Mouse (Mus musculus): ENCODE measurements around the gene Tfap4. TPM values are rescaled to one million over a fixed set of nuclear protein-coding genes. Genes with fewer than 3 reads are reported as not detected.
A peak's percentile ranks its signal among the peaks of the same experiment; 100 is the strongest.
"Not testable (repeated sequence)": the region's sequence is repeated elsewhere in the genome, so short reads cannot be mapped to it uniquely, and the experiment has no call there.

Gene Tfap4
- polyA plus RNA-seq, 1 experiment from 2014 or later = 16.5 TPM

DNA sequence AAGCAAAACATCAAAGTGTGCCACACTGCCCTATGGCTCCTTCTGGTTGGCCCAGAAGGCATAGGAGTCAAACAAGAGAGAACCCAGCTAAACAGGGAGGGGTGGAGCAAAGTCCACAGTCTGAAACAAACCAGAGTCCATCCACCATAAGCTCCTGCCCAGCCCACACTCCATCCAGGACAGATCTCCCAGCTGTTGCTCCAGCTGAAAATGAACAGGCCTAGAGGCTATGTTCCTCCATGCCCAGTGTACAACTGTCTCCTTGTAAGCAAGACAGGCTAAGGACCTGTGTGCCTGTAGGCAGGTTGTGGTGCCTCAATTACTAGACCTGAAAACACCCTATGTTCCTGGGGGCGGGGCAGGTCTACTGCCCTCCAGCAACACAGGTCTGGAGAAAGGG, 2.6 kb downstream of the Tfap4 start:
- no peak for DNase-seq (ENCODE audit: low spot score)

GRCm38 (mm10) chr16:4555555-4555954, 4.1 kb downstream of the Tfap4 start:
- no peak for DNase-seq (ENCODE audit: low spot score)

- peak; percentile 26 for DNase-seq (ENCODE audit: low spot score)
These were observed 6.7 kb downstream of the Tfap4 start for GRCm38 (mm10) chr16:4552829-4553550.

DNA sequence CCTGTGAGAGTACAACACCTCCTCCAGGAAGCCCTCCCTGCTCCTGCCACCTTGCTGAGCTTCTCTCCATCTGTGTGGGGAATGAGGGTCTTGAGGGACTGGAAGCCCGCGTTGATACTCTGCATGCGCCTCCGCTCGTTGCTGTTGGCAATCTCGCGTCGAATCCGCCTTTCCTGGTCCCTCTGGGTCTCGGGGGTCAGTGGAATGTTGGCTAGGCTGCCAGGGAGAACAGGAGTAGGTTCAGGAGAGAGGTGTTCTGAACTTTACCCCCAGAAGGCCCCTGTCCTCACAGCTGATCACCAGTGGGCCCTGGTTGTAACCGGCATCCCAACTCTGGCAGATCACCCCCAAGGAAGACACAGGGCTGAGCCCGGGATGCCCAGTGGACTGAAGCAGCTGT, 7.8 kb downstream of the Tfap4 start:
- no peak for DNase-seq (ENCODE audit: low spot score)

DNA sequence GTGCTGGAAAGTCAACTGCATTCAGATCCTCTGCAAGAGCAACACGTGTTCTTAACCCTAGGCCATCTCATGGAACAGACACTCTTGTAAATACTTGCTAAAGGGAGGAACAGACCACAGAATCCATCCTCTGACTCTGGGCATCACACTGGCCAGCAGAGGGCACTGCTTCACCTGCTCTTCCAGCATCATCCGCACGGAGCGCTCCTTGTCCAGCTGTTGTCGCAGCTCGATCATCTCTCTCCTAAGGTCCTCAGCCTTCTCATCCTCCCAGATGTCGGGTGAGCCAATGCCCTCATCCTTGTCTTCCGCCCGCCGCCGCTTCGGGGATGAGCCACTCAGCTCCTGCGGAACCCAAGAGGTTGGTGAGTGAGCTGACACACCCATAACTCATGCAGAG, 8.6 kb downstream of the Tfap4 start:
- peak; percentile 59 for DNase-seq (ENCODE audit: low spot score)

DNA sequence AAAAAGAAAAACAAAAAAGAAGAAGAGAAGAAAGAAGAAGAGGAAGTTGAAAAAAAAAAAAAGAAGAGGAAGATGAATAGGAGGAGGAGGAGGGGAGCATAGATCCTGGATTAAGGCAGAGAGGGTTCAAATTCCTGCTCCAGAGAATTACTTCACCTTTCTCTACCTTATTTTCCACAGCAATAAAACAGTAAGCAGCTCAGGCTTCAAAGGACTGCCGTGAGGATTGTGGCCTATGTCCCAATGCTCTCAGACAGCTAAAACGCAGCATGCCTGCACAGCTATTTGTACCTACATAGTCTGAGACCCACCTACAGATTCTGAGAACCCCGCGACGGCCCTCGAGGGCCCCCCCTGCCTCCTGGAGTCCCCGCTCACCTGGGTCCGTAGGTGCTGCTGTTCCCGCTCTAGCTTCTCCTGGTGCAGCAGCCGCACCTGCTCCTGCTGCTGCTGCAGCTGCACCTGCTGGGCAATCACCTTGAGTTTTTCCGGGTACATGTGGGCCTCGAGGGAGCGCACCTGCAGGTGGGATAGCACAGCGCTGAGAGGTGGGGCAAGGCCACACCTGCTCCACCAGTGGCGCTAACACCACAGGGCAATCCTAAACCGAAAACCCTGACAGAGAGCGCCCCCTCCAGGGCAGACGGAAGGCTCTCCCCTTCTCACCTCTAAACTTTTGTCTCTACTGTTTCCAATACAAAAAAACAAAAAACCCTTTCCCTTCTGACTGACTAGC, 10.5 kb downstream of the Tfap4 start:
- no peak for DNase-seq (ENCODE audit: low spot score)

GRCm38 (mm10) chr16:4547611-4548010, 12.0 kb downstream of the Tfap4 start:
- no peak for DNase-seq (ENCODE audit: low spot score)

- DNase-seq (ENCODE audit: low spot score) = no peak
These were observed 12.8 kb downstream of the Tfap4 start for GRCm38 (mm10) chr16:4546838-4547237.

GRCm38 (mm10) chr16:4544845-4545244, 14.8 kb downstream of the Tfap4 start:
- no peak for DNase-seq (ENCODE audit: low spot score)

GRCm38 (mm10) chr16:4543266-4543665, 16.4 kb downstream of the Tfap4 start:
- DNase-seq (ENCODE audit: low spot score) = no peak

GRCm38 (mm10) chr16:4542236-4542774, 17.3 kb downstream of the Tfap4 start:
- no peak for DNase-seq (ENCODE audit: low spot score)

DNA sequence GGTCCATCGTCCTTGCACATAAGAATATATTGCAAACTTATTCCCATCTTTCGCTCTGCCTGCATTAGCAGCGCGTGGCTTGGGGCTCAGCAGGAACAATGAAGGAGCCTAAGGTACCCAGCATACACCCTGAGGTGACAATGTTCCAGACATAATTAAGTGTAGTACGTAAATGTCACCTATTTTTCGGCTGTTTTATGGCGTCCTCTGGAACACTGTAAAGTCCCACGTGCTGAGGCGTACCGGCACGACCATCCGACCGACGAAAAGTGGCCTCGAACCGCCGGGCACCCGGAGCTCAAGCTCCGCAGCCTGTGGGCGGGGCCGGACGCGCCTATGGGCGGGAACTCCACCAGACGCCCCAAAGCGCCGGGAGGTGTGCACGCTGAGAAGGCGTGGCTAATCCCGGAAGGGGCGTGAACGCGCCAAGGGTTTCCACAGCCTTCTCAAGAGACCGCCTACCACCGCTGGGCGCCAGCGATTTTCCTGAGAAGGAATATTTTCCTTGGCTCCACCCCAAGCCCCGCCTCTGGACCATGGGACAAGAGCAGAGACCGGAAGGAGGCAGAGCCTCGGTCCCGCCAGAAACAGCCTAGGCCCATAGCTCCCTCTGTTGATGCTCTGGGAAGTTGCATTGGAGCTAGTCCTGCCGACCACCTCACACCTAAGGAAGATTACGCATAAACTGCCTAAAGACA, 18.0 kb downstream of the Tfap4 start, which contains the start of gene Srl:
Gene Srl, minus strand, starts transcription at position 316 of the 698 bp plus-strand sequence.
- peak; percentile 95 for DNase-seq (ENCODE audit: low spot score)

DNA sequence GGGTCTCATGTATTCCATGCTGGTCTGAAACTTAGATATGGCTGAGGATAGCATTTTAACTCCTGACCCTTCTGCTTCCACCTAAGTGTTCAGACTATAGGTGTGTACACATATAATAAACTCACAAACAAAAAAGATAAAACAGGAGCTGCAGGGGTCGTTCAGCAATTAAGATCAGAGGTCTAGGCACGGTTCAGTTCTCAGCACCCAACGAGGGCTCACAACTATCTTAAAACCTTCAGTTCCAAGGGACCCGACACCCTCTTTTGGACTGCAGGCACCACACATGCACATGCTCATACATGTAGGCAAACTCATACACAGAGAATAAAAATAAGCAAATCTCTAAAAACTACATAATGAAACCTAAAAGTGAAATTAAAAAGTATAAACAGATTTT, 18.6 kb downstream of the Tfap4 start:
- DNase-seq (ENCODE audit: low spot score) = no peak

DNA sequence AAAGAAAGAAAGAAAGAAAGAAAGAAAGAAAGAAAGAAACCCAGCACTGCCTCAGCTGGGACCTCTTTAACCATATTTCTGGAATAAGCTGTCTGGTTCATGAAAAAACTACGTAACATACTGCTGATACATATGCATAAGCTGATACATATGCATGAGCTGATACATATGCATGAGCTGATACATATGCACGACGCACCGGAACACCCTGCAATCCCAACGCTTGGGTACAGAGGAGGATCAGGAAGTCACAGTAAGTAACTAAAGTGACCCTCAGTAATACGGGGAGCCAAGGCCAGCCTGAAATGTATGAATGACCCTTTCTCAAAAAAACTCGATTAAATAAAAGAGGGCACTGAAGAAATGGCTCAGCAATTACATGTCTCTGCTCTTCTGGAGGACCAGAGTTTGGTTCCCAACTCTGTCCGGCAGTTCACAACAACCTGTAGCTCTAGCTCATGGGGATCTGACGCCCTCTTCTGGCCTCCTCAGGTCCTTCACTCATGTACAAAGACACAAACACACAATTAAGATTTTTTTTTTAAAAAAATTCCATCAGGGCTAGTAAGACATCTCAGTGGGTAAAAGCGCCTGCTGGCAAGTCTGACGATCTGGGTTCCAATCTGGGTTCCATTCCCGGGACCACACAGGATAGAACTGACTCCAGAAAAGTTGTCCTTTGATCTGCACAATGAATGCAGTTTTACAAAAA, 19.4 kb downstream of the Tfap4 start:
- no peak for DNase-seq (ENCODE audit: low spot score)

GRCm38 (mm10) chr16:4539521-4539920, 20.1 kb downstream of the Tfap4 start:
- DNase-seq (ENCODE audit: low spot score) = no peak

- DNase-seq (ENCODE audit: low spot score) = no peak
These were observed 21.9 kb downstream of the Tfap4 start for GRCm38 (mm10) chr16:4537616-4538358.

DNA sequence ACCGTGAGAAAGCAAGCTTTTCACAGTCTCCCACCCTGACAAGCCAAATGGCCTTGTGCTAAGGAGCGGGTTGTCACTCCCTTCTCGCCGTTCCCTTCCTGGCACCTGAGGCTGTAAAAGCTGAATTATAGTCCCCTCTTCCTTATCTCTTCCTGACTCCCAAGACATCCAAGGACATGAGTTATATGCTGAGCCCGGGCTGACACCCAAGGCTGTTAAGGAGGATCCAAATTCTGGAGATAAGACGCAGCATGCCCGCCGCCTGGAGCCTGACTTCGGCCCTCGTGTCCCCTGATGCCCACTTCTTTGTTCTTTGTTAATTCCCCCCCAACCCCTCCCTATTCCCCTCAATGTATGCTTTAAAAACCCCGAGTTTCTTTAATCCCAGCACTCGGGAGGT, 32.3 kb downstream of the Tfap4 start:
- not testable (repeated sequence) for DNase-seq (ENCODE audit: low spot score)

DNA sequence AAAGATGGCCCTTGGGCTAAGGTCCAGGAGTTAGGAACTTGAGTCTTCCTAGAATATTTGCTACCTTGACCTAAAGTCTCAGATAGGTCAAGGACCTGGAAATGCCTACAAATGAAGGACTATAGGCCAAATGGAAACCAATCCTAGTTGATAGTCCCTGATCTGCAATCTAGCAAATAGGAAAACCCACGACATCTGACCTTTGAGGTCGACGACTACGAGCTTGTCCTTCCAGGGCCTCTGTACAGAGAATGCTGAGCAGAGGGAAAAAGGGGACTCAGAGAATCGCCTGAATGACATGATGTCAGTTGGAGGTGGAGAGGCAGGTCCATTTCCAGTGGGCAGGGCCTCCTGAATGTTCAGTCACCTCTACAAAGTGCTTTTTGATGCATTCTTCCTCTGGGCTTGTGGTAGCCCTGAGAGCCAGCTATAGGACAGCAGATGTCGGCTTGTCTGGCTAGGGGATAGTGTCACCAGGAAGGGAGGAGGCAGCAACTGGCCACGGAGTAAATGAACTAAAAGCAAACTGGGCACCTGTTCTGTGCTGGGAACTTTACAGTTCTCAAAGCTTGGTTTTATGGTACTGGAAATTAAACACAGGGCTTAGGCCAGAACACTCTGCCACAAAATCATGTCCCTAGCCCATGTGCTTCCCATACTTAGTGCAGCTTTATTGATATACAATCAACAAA, 36.2 kb downstream of the Tfap4 start:
- DNase-seq (ENCODE audit: low spot score) = no peak

GRCm38 (mm10) chr16:4522879-4523278, 36.8 kb downstream of the Tfap4 start:
- no peak for DNase-seq (ENCODE audit: low spot score)

Measured in thymus, postnatal 0 days (tissue).